Mouse (Mus musculus): ENCODE data around the gene Gpsm1. TPM values are rescaled to one million over a fixed set of nuclear protein-coding genes. Genes with fewer than 3 reads are reported as not detected.

The Gpsm1 gene
- polyA plus RNA-seq (2012; rRNA removed): 126 and 137 TPM in 2 replicates

GRCm38 (mm10) chr2:26315072-26315924, at the start of gene Gpsm1:
Gene Gpsm1, plus strand, starts transcription at chr2:26315515.
- H3K4me1 ChIP-seq (ENCODE audit: control insufficient read depth, insufficient read depth, low read length): peaks cover 63% of the 10 kb centered on the region

GRCm38 (mm10) chr2:26266066-26266742, 49.1 kb upstream of the Gpsm1 start:
- WGBS: 84% methylated on average over 10 of the region's 10 CpGs
- Histone ChIP-seq H3K4me3 (replicated peaks; ENCODE audit: insufficient read depth, low read depth, low read length) (no peak overlapping the region), H3K4me1 (ENCODE audit: control insufficient read depth, insufficient read depth, low read length) (no peaks in the 10 kb centered on the region), H3K27me3 (ENCODE audit: control insufficient read depth, insufficient read depth, low read length) (no peaks in the 10 kb centered on the region), H3K27ac (ENCODE audit: insufficient read depth, low read length) (no peak overlapping the region)
- TF ChIP-seq CTCF (IDR thresholded peaks at IDR 0.05; ENCODE audit: borderline replicate concordance, insufficient read depth, low read depth, low read length) (no peak), POLR2A (IDR thresholded peaks at IDR 0.05; ENCODE audit: borderline replicate concordance, insufficient read depth, low read length) (no peak)
- DNase-seq: no peak

More at GRCm38 (mm10) chr2:26315072-26315924, at the start of gene Gpsm1:
- TF ChIP-seq POLR2A (IDR thresholded peaks at IDR 0.05; ENCODE audit: borderline replicate concordance, insufficient read depth, low read length) (peak; percentile 63), CTCF (IDR thresholded peaks at IDR 0.05; ENCODE audit: borderline replicate concordance, insufficient read depth, low read depth, low read length) (no peak)
- DNase-seq: peak; percentile 87
- no peaks in the 10 kb centered on the region for H3K27me3 ChIP-seq (ENCODE audit: control insufficient read depth, insufficient read depth, low read length)
- H3K27ac ChIP-seq (ENCODE audit: insufficient read depth, low read length): peak within 1 kb of the TSS; percentile 98
- H3K4me3 ChIP-seq (replicated peaks; ENCODE audit: insufficient read depth, low read depth, low read length): peak within 1 kb of the TSS; percentile 78
- WGBS: 1% methylated on average over 66 of the region's 66 CpGs

GRCm38 (mm10) chr2:26268216-26268615, 47.1 kb upstream of the Gpsm1 start:
- H3K27me3 ChIP-seq (ENCODE audit: control insufficient read depth, insufficient read depth, low read length): no peaks in the 10 kb centered on the region
- no peak overlapping the region for H3K4me3 ChIP-seq (replicated peaks; ENCODE audit: insufficient read depth, low read depth, low read length)
- H3K4me1 ChIP-seq (ENCODE audit: control insufficient read depth, insufficient read depth, low read length): peaks cover 14% of the 10 kb centered on the region
- H3K27ac ChIP-seq (ENCODE audit: insufficient read depth, low read length): no peak overlapping the region
- TF ChIP-seq CTCF (IDR thresholded peaks at IDR 0.05; ENCODE audit: borderline replicate concordance, insufficient read depth, low read depth, low read length) (no peak), POLR2A (IDR thresholded peaks at IDR 0.05; ENCODE audit: borderline replicate concordance, insufficient read depth, low read length) (no peak)
- WGBS: 59% methylated on average over 3 of the region's 3 CpGs
- DNase-seq: no peak

- WGBS: 25% methylated on average over 7 of the region's 7 CpGs
Measured at GRCm38 (mm10) chr2:26273611-26274010, 41.7 kb upstream of the Gpsm1 start.

GRCm38 (mm10) chr2:26279712-26280111, 35.6 kb upstream of the Gpsm1 start:
- Histone ChIP-seq H3K4me3 (replicated peaks; ENCODE audit: insufficient read depth, low read depth, low read length) (no peak overlapping the region), H3K27ac (ENCODE audit: insufficient read depth, low read length) (no peak overlapping the region), H3K4me1 (ENCODE audit: control insufficient read depth, insufficient read depth, low read length) (peaks cover 4% of the 10 kb centered on the region), H3K27me3 (ENCODE audit: control insufficient read depth, insufficient read depth, low read length) (no peaks in the 10 kb centered on the region)
- WGBS: 72% methylated on average over 3 of the region's 3 CpGs
- DNase-seq: no peak
- TF ChIP-seq POLR2A (IDR thresholded peaks at IDR 0.05; ENCODE audit: borderline replicate concordance, insufficient read depth, low read length): no peak
- no peak for TF ChIP-seq CTCF (IDR thresholded peaks at IDR 0.05; ENCODE audit: borderline replicate concordance, insufficient read depth, low read depth, low read length)

More at GRCm38 (mm10) chr2:26273611-26274010, 41.7 kb upstream of the Gpsm1 start:
- TF ChIP-seq CTCF (IDR thresholded peaks at IDR 0.05; ENCODE audit: borderline replicate concordance, insufficient read depth, low read depth, low read length): peak; percentile 95
- TF ChIP-seq POLR2A (IDR thresholded peaks at IDR 0.05; ENCODE audit: borderline replicate concordance, insufficient read depth, low read length): no peak
- Histone ChIP-seq H3K27ac (ENCODE audit: insufficient read depth, low read length) (no peak overlapping the region), H3K4me1 (ENCODE audit: control insufficient read depth, insufficient read depth, low read length) (peaks cover 14% of the 10 kb centered on the region), H3K4me3 (replicated peaks; ENCODE audit: insufficient read depth, low read depth, low read length) (no peak overlapping the region), H3K27me3 (ENCODE audit: control insufficient read depth, insufficient read depth, low read length) (no peaks in the 10 kb centered on the region)
- peak; percentile 66 to 69 for DNase-seq

GRCm38 (mm10) chr2:26280594-26280993, 34.7 kb upstream of the Gpsm1 start:
- DNase-seq: no peak
- 61% methylated on average over 11 of the region's 11 CpGs for WGBS
- H3K27ac ChIP-seq (ENCODE audit: insufficient read depth, low read length): no peak overlapping the region
- H3K27me3 ChIP-seq (ENCODE audit: control insufficient read depth, insufficient read depth, low read length): no peaks in the 10 kb centered on the region
- no peak for TF ChIP-seq POLR2A (IDR thresholded peaks at IDR 0.05; ENCODE audit: borderline replicate concordance, insufficient read depth, low read length)
- no peak for TF ChIP-seq CTCF (IDR thresholded peaks at IDR 0.05; ENCODE audit: borderline replicate concordance, insufficient read depth, low read depth, low read length)
- peaks cover 5% of the 10 kb centered on the region for H3K4me1 ChIP-seq (ENCODE audit: control insufficient read depth, insufficient read depth, low read length)
- H3K4me3 ChIP-seq (replicated peaks; ENCODE audit: insufficient read depth, low read depth, low read length): no peak overlapping the region

- no peak overlapping the region for H3K4me3 ChIP-seq (replicated peaks; ENCODE audit: insufficient read depth, low read depth, low read length)
- H3K27me3 ChIP-seq (ENCODE audit: control insufficient read depth, insufficient read depth, low read length): no peaks in the 10 kb centered on the region
- TF ChIP-seq POLR2A (IDR thresholded peaks at IDR 0.05; ENCODE audit: borderline replicate concordance, insufficient read depth, low read length): no peak
- no peak for TF ChIP-seq CTCF (IDR thresholded peaks at IDR 0.05; ENCODE audit: borderline replicate concordance, insufficient read depth, low read depth, low read length)
- 17% methylated on average over 7 of the region's 7 CpGs for WGBS
- no peak overlapping the region for H3K27ac ChIP-seq (ENCODE audit: insufficient read depth, low read length)
- DNase-seq: peak; percentile 50 to 53
- peaks cover 5% of the 10 kb centered on the region for H3K4me1 ChIP-seq (ENCODE audit: control insufficient read depth, insufficient read depth, low read length)
Measured at GRCm38 (mm10) chr2:26285804-26286203, 29.5 kb upstream of the Gpsm1 start.
